Comparison of ENCODE assay signal across 7 mouse cellular contexts in the genomic region with DNA sequence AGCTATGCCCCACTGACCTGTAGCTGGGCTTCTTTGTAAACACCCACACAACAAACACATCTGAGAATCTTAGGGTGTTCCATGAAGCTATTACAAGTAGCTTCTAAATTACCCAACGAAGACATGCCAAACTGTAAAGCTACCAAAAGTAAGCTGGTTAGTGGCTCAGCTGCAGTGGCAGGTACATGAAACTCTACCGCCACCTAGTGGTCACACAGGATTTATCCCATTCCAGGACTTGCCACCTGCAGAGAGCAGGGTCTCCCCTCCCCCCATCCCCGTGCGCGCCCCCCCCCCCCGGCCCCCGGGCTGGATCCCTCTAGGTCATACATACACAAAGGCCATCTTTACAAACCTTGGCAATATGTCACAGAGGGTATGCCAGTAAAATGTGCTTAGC.
DNase-seq lines count a peak whose midpoint lies in the region; ATAC-seq and TF ChIP-seq lines count a peak whose summit lies in the region.

No protein-coding gene starts in this region.

- no peaks in the 10 kb centered on the region for H3K4me1 ChIP-seq in ES-Bruce4 (ENCODE audit: control insufficient read depth, insufficient read depth, low read length)
- H3K4me1 ChIP-seq in heart, embryonic 11.5 days (ENCODE audit: control insufficient read depth, insufficient read depth, low read length): peaks cover 38% of the 10 kb centered on the region

- no peaks in the 10 kb centered on the region for H3K36me3 ChIP-seq in ES-Bruce4 (ENCODE audit: control insufficient read depth, insufficient read depth, low read length, poor library complexity, severe bottlenecking)
- no peaks in the 10 kb centered on the region for H3K36me3 ChIP-seq in heart, embryonic 11.5 days (ENCODE audit: control insufficient read depth, insufficient read depth, low read length)

- WGBS in heart, embryonic 11.5 days (ENCODE audit: insufficient replicate concordance): 5% methylated on average over 7 of the region's 7 CpGs

- DNase-seq in ZHBTc4 (ENCODE audit: low read depth, low spot score): peak; percentile 75
- peak; percentile 46 to 85 for DNase-seq in layer of hippocampus, adult 18-20 months (ENCODE audit: low spot score in 2 of 2)
- DNase-seq in lung, postnatal 14 days: peak; percentile 88
- DNase-seq in right cerebral cortex, postnatal 14 days: peak; percentile 76

- peak; percentile 65 for TF ChIP-seq CTCF in ES-Bruce4 (IDR thresholded peaks at IDR 0.05; ENCODE audit: low read depth, low read length)

- ATAC-seq in common myeloid progenitor, adult 5-6 weeks (replicated peaks; ENCODE audit: low read depth, poor library complexity, severe bottlenecking): peak; percentile 26; the same call in 1 of the 2 replicates
- ATAC-seq in heart, embryonic 11.5 days (replicated peaks; ENCODE audit: insufficient number of reproducible peaks, low FRiP score, low TSS enrichment): no peak

- TF ChIP-seq EP300 in ES-Bruce4 (IDR thresholded peaks at IDR 0.05; ENCODE audit: insufficient read depth, low read depth, low read length): no peak

- H3K9me3 ChIP-seq in ES-Bruce4 (replicated peaks; ENCODE audit: control insufficient read depth, insufficient read depth, low read length, poor library complexity, severe bottlenecking): no peaks in the 10 kb centered on the region
- H3K9me3 ChIP-seq in heart, embryonic 11.5 days (replicated peaks; ENCODE audit: control insufficient read depth, low read length): no peaks in the 10 kb centered on the region

- no peak for TF ChIP-seq POLR2A in ES-Bruce4 (IDR thresholded peaks at IDR 0.05; ENCODE audit: insufficient read depth, low read length)

- no peaks in the 10 kb centered on the region for H3K27me3 ChIP-seq in ES-Bruce4 (ENCODE audit: control insufficient read depth, insufficient read depth, low read length, poor library complexity, severe bottlenecking)
- H3K27me3 ChIP-seq in heart, embryonic 11.5 days (ENCODE audit: control insufficient read depth, insufficient read depth, low read length): no peaks in the 10 kb centered on the region

- no peak overlapping the region for H3K4me3 ChIP-seq in ES-Bruce4 (ENCODE audit: low read depth, low read length)
- H3K4me3 ChIP-seq in heart, embryonic 11.5 days (ENCODE audit: low read depth, low read length): no peak overlapping the region

- peak overlapping the region; percentile 9; the same call in 1 of the 2 replicates for H3K4me2 ChIP-seq in heart, embryonic 11.5 days

- no peak overlapping the region for H3K27ac ChIP-seq in ES-Bruce4 (ENCODE audit: insufficient read depth, low read length)
- H3K27ac ChIP-seq in heart, embryonic 11.5 days (ENCODE audit: low read depth, low read length): 0 out of 2 replicates have a peak overlapping the region, but pooled peaks have one; percentile 29

- H3K9ac ChIP-seq in ES-Bruce4 (ENCODE audit: low read depth, poor library complexity, severe bottlenecking): no peak overlapping the region
- H3K9ac ChIP-seq in heart, embryonic 11.5 days (ENCODE audit: low read depth, low read length): no peak overlapping the region
